Mouse (Mus musculus): ENCODE measurements around the gene Samm50. TPM values are rescaled to one million over a fixed set of nuclear protein-coding genes. Genes with fewer than 3 reads are reported as not detected.
A peak's percentile ranks its signal among the peaks of the same experiment; 100 is the strongest.
"Not testable (repeated sequence)": the region's sequence is repeated elsewhere in the genome, so short reads cannot be mapped to it uniquely, and the experiment has no call there.

Gene Samm50
- 64.5 and 68.0 TPM in 2 replicates for polyA plus RNA-seq (2015; fragmentation: Nextera tagmentation; extraction: Ambion mirVana)

DNA sequence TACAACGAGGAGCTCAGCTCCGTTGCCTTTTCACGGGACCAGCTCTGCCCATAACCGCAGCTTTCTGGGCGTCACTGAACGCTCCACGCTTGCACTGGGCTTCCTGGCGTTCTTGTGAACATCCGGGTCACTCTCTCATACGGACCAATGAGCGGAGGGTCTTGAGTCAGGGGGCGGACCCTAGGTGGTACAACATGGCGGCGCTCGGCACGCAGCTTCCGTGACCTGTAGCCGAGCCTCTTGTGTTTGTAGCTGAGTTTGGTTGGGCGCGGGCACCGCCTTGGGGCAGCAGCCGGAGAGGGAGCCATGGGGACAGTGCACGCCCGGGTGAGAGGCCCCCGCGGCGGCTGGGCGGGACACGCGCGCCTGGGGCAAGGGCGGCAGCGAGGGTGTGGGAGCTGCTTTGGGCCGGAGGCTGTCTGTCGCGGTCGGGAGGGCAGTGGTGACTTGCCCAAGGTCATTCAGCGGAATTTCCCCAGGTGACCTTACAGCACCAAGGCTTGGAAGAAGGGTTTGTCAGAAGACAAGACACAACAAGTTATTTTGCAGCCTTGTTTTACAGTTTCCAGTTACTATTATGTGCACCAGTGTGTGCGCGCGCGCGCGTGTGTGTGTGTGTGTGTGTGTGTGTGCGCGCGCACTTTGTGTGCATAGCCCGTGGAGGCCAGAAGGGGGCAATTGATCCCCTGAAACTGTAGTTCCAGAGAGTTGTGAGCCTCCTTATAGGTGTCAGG, at the start of gene Samm50:
Gene Samm50, plus strand, starts transcription at position 184 of the 734 bp plus-strand sequence.
- peak within 1 kb of the TSS; percentile 85 for H3K4me2 ChIP-seq (ENCODE audit: low read depth, low read length)
- 3% methylated on average over 48 of the region's 48 CpGs for WGBS (ENCODE audit: insufficient replicate concordance)
- H3K36me3 ChIP-seq (ENCODE audit: control insufficient read depth, insufficient read depth), result peaks cover 11% of the 10 kb centered on the region
- peak; percentile 97 for ATAC-seq (ENCODE audit: low read depth)
- H3K27ac ChIP-seq (ENCODE audit: low read length), result peak within 1 kb of the TSS; percentile 94
- H3K9me3 ChIP-seq (replicated peaks; ENCODE audit: control insufficient read depth, low read length), result no peaks in the 10 kb centered on the region
- H3K27me3 ChIP-seq (ENCODE audit: control insufficient read depth, insufficient read depth, low read depth, low read length), result no peaks in the 10 kb centered on the region
- H3K9ac ChIP-seq (ENCODE audit: low read depth, low read length), result peak within 1 kb of the TSS; percentile 88
- peaks cover 17% of the 10 kb centered on the region for H3K4me1 ChIP-seq (ENCODE audit: control insufficient read depth, low read depth, low read length)
- H3K4me3 ChIP-seq (ENCODE audit: low read depth, low read length), result peak within 1 kb of the TSS; percentile 90

DNA sequence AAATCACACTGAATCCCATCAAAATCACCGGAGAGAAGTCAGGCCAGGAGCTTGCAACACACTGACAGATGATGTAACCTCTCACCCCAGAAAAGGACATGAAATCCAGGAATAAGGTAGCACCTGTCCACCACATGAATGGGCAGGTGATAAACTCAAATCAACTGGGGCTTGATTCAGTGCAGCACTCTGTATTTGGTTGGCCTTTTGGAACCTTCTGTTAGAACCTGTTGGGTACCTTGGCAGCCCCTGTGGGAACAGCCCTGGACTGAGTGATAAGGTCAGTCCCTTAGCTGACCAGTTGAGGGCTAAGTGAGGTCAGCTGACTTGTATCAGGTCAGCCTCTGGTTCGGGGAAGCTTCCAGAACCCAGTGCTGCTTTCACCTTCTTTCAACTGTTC, 35.9 kb upstream of the Samm50 start:
- Histone ChIP-seq H3K4me2 (ENCODE audit: low read depth, low read length) (no peak overlapping the region), H3K36me3 (ENCODE audit: control insufficient read depth, insufficient read depth) (no peaks in the 10 kb centered on the region), H3K27me3 (ENCODE audit: control insufficient read depth, insufficient read depth, low read depth, low read length) (no peaks in the 10 kb centered on the region), H3K9ac (ENCODE audit: low read depth, low read length) (no peak overlapping the region), H3K4me1 (ENCODE audit: control insufficient read depth, low read depth, low read length) (no peaks in the 10 kb centered on the region), H3K4me3 (ENCODE audit: low read depth, low read length) (no peak overlapping the region), H3K9me3 (replicated peaks; ENCODE audit: control insufficient read depth, low read length) (no peaks in the 10 kb centered on the region), H3K27ac (ENCODE audit: low read length) (no peak overlapping the region)
- peak; percentile 21; the same call in 1 of the 2 replicates for ATAC-seq (ENCODE audit: low read depth)
- 60% methylated on average over 2 of the region's 2 CpGs for WGBS (ENCODE audit: insufficient replicate concordance)

DNA sequence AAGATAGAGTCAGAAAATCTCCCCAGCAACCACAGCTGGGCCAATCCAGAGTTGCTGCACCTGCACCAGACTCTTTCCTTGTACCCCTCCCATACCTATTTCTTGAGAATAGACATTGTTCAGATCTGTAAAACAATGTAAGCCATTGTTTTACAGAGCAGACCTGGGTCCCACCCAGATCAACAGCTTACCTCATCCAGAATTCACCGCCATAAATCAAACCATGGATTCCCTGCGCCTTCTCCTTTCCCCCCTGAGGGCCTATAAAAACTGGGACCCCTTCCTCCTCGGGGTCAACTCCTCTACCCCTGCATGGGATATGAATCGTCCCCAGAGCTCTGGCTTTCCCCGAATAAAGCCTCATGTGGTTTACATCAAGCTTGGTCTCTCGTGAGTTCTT, 34.5 kb upstream of the Samm50 start:
- ATAC-seq (ENCODE audit: low read depth); H3K9ac ChIP-seq (ENCODE audit: low read depth, low read length); H3K4me1 ChIP-seq (ENCODE audit: control insufficient read depth, low read depth, low read length); H3K9me3 ChIP-seq (replicated peaks; ENCODE audit: control insufficient read depth, low read length); H3K4me2 ChIP-seq (ENCODE audit: low read depth, low read length); H3K27me3 ChIP-seq (ENCODE audit: control insufficient read depth, insufficient read depth, low read depth, low read length); H3K36me3 ChIP-seq (ENCODE audit: control insufficient read depth, insufficient read depth); H3K4me3 ChIP-seq (ENCODE audit: low read depth, low read length); H3K27ac ChIP-seq (ENCODE audit: low read length): not testable (repeated sequence)
- 74% methylated on average over 6 of the region's 6 CpGs for WGBS (ENCODE audit: insufficient replicate concordance)

DNA sequence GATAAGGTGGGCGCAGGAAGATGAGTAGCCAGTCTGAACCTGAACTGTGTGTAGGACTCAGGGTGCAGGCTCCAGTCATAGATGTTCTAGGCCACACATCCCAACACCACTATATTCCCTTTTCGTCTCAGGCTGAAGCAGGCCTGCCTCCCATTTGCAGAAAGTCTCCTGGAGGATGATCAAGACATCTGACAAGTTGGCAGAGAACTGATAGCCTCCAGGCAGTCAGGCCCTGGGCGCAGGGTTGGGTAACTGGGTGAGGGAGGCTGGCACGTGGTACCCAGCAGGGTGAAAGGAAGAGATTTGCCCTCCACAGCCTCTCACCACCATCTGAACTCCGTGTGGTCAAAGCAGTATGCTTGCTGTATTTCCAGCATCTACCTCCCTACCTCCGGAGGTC, 30.2 kb upstream of the Samm50 start:
- no peak overlapping the region for H3K4me3 ChIP-seq (ENCODE audit: low read depth, low read length)
- H3K4me2 ChIP-seq (ENCODE audit: low read depth, low read length), result no peak overlapping the region
- H3K9me3 ChIP-seq (replicated peaks; ENCODE audit: control insufficient read depth, low read length), result no peaks in the 10 kb centered on the region
- WGBS (ENCODE audit: insufficient replicate concordance), result 62% methylated on average over 6 of the region's 6 CpGs
- no peaks in the 10 kb centered on the region for H3K27me3 ChIP-seq (ENCODE audit: control insufficient read depth, insufficient read depth, low read depth, low read length)
- ATAC-seq (ENCODE audit: low read depth), result no peak
- no peaks in the 10 kb centered on the region for H3K4me1 ChIP-seq (ENCODE audit: control insufficient read depth, low read depth, low read length)
- no peaks in the 10 kb centered on the region for H3K36me3 ChIP-seq (ENCODE audit: control insufficient read depth, insufficient read depth)
- no peak overlapping the region for H3K27ac ChIP-seq (ENCODE audit: low read length)
- no peak overlapping the region for H3K9ac ChIP-seq (ENCODE audit: low read depth, low read length)

DNA sequence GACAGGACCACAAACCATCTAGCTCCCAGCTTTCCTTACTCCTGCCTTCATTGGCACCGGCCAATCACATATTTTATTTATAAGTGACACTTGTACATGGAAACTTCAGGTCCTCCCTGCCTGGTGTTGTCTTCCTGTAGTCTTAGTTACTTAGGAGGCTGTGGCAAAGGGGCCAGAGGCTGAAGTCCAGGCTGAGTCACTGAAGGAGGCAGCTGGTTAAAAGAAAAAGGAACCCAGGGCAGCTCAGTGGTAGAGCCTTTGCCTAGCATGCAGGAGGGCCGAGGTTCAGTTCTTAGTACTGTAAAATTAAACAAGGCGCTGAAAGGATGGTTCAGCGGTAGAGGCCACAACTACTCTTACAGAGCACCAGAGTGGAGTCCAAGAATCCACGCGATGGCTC, 25.2 kb upstream of the Samm50 start:
- Histone ChIP-seq H3K9ac (ENCODE audit: low read depth, low read length) (no peak overlapping the region), H3K27me3 (ENCODE audit: control insufficient read depth, insufficient read depth, low read depth, low read length) (peaks cover 20% of the 10 kb centered on the region), H3K9me3 (replicated peaks; ENCODE audit: control insufficient read depth, low read length) (no peaks in the 10 kb centered on the region), H3K4me3 (ENCODE audit: low read depth, low read length) (no peak overlapping the region), H3K4me1 (ENCODE audit: control insufficient read depth, low read depth, low read length) (no peaks in the 10 kb centered on the region; the same call in none of the 2 replicates), H3K27ac (ENCODE audit: low read length) (no peak overlapping the region), H3K4me2 (ENCODE audit: low read depth, low read length) (no peak overlapping the region), H3K36me3 (ENCODE audit: control insufficient read depth, insufficient read depth) (no peaks in the 10 kb centered on the region)
- 55% methylated on average over 6 of the region's 6 CpGs for WGBS (ENCODE audit: insufficient replicate concordance)
- ATAC-seq (ENCODE audit: low read depth), result no peak

DNA sequence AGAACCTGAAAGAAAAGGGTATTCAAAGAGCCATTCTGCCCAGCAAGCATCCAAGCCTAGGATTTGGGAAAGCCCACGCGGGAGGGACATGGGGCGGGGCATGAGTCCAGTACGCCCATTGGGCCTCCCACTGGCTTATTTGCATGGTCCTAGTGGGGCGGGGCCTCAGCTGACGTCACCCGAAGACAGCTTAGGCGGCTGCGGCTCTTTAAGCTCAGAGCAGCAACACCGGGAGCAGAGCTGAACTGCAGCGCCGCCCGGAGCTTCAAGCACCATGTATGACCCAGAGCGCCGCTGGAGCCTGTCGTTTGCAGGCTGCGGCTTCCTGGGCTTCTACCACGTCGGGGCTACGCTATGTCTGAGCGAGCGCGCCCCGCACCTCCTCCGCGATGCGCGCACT, 24.4 kb upstream of the Samm50 start, which contains the start of gene Pnpla3:
Gene Pnpla3, plus strand, starts transcription at position 238 of the 400 bp plus-strand sequence.
- H3K36me3 ChIP-seq (ENCODE audit: control insufficient read depth, insufficient read depth), result no peaks in the 10 kb centered on the region
- under 1% methylated on average over 28 of the region's 28 CpGs for WGBS (ENCODE audit: insufficient replicate concordance)
- peak within 1 kb of the TSS; percentile 56 for H3K9ac ChIP-seq (ENCODE audit: low read depth, low read length)
- H3K9me3 ChIP-seq (replicated peaks; ENCODE audit: control insufficient read depth, low read length), result no peaks in the 10 kb centered on the region
- peak; percentile 82 for ATAC-seq (ENCODE audit: low read depth)
- H3K27me3 ChIP-seq (ENCODE audit: control insufficient read depth, insufficient read depth, low read depth, low read length), result peaks cover 20% of the 10 kb centered on the region
- H3K4me1 ChIP-seq (ENCODE audit: control insufficient read depth, low read depth, low read length), result no peaks in the 10 kb centered on the region; the same call in none of the 2 replicates
- peak within 1 kb of the TSS; percentile 59 for H3K4me2 ChIP-seq (ENCODE audit: low read depth, low read length)
- H3K4me3 ChIP-seq (ENCODE audit: low read depth, low read length), result peak within 1 kb of the TSS; percentile 57
- peak within 1 kb of the TSS; percentile 65 for H3K27ac ChIP-seq (ENCODE audit: low read length)

DNA sequence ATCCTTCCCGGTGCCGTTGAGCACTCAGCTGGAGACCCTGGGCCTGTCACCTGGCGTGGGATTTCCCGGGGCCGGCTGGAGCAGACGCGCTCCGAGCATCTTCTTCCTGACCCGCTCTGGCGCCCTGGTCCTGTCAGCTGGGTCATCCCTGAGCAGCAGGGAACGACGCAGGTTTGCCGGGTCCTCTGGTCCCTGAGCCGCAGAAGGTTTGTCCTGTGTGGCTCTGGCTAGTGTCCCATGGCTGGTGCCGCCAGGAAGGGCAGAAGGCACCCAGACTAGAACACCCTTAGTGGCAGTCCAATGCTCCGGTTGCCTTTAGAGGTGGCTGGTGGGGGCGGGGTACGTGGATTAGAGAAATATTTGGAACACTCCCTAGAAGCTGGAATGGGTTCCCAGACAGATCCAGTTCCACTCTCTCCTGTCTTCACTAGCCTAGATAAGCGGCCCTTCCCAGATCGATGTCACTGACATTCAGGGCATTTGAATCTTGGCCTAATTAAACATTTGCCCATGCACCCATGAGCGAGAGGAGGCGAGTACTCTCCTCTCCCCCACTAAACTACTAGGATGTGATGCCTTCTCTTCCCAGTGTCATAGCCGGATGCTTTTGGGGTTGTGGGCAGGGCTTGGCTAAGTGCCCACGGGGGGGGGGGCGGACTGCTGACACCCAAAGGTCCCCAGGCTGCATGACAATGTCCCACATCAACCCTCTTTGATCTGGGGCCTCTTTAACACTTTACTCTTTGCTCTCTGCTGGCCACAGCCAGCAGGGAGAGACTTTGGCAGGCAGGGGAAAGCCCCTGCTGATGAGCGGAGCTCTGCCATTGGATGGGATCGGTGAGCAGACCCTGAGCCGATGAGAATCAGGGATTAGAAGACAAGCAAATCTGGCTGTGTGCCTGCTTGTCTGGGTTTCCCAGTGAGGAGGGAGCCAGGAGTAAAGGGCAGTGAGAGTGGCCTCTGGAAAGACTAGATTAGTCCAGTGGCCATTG, 23.6 kb upstream of the Samm50 start:
- H3K9ac ChIP-seq (ENCODE audit: low read depth, low read length), result peak overlapping the region; percentile 56
- peak overlapping the region; percentile 57 for H3K4me3 ChIP-seq (ENCODE audit: low read depth, low read length)
- ATAC-seq (ENCODE audit: low read depth), result peak; percentile 85
- peaks cover 20% of the 10 kb centered on the region for H3K27me3 ChIP-seq (ENCODE audit: control insufficient read depth, insufficient read depth, low read depth, low read length)
- H3K36me3 ChIP-seq (ENCODE audit: control insufficient read depth, insufficient read depth), result no peaks in the 10 kb centered on the region
- peak overlapping the region; percentile 65 for H3K27ac ChIP-seq (ENCODE audit: low read length)
- WGBS (ENCODE audit: insufficient replicate concordance), result 4% methylated on average over 28 of the region's 28 CpGs
- no peaks in the 10 kb centered on the region; the same call in none of the 2 replicates for H3K4me1 ChIP-seq (ENCODE audit: control insufficient read depth, low read depth, low read length)
- H3K4me2 ChIP-seq (ENCODE audit: low read depth, low read length), result peak overlapping the region; percentile 59
- H3K9me3 ChIP-seq (replicated peaks; ENCODE audit: control insufficient read depth, low read length), result no peaks in the 10 kb centered on the region

DNA sequence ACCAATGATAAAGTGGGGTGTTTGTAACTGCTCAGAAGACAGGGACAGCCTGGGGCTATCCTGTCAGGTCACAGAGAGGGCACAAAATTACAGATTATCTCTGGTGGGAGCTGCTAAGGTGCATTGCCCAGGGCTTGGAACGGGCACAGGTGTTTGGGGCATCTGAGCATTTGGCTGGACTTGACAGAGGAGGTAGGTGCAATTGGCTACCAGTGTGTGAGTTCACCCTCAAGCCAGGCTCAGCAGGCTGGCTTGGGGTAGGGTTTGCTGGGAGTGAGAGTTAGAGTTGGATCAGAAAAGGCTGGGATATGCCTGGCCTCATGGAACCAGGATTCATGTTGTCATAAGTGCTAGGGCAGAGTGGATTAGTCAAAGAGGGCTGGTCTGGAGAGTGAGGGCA, 22.5 kb upstream of the Samm50 start:
- no peaks in the 10 kb centered on the region for H3K9me3 ChIP-seq (replicated peaks; ENCODE audit: control insufficient read depth, low read length)
- H3K27me3 ChIP-seq (ENCODE audit: control insufficient read depth, insufficient read depth, low read depth, low read length), result peaks cover 20% of the 10 kb centered on the region
- no peak overlapping the region for H3K4me3 ChIP-seq (ENCODE audit: low read depth, low read length)
- H3K4me1 ChIP-seq (ENCODE audit: control insufficient read depth, low read depth, low read length), result no peaks in the 10 kb centered on the region; the same call in none of the 2 replicates
- peak overlapping the region; percentile 18; the same call in 1 of the 2 replicates for H3K27ac ChIP-seq (ENCODE audit: low read length)
- WGBS (ENCODE audit: insufficient replicate concordance), result 48% methylated on average over 1 of the region's 1 CpGs
- no peaks in the 10 kb centered on the region for H3K36me3 ChIP-seq (ENCODE audit: control insufficient read depth, insufficient read depth)
- no peak overlapping the region; the same call in 1 of the 2 replicates for H3K4me2 ChIP-seq (ENCODE audit: low read depth, low read length)
- no peak overlapping the region for H3K9ac ChIP-seq (ENCODE audit: low read depth, low read length)
- no peak for ATAC-seq (ENCODE audit: low read depth)
